Mouse (Mus musculus) MEL (cell line): ENCODE data around the gene Kif6.

Source experiments
- CTCF ChIP-seq, 3 experiments: IDR thresholded peaks in 2 of 3; conservative IDR thresholded peaks in 1 of 3; 2 replicates each; pipeline ENCODE4 v1.5.1; 2011 to 2012; ENCODE audit warnings: low read length in 3 of 3, low read depth in 2 of 3, mild to moderate bottlenecking in 2 of 3, improper control_type of control experiment in 1 of 3, inconsistent platforms in 1 of 3, mixed read lengths in 1 of 3, moderate library complexity in 1 of 3; ENCODE audit not compliant: control insufficient read depth in 1 of 3, insufficient read depth in 1 of 3, poor library complexity in 1 of 3, severe bottlenecking in 1 of 3
- EP300 ChIP-seq, 2 experiments: IDR thresholded peaks; 2 replicates each; pipeline ENCODE4 v1.6.1; 2011; ENCODE audit warnings: improper control_type of control experiment in 2 of 2, low read length in 2 of 2, low read depth in 1 of 2, mild to moderate bottlenecking in 1 of 2
- GATA1 ChIP-seq: IDR thresholded peaks from 2 replicates; pipeline ENCODE4 v1.6.1; 2011; ENCODE audit warnings: low read depth, low read length, improper control_type of control experiment
- KAT2A ChIP-seq: conservative IDR thresholded peaks from 2 replicates; pipeline ENCODE4 v1.6.1; 2012; ENCODE audit warnings: low read depth, low read length, improper control_type of control experiment, inconsistent platforms
- MAFK ChIP-seq: IDR thresholded peaks from 2 replicates; pipeline ENCODE4 v1.6.1; 2011; ENCODE audit warnings: low read depth, mild to moderate bottlenecking, low read length, improper control_type of control experiment, borderline replicate concordance
- MXI1 ChIP-seq: IDR thresholded peaks from 2 replicates; pipeline ENCODE4 v1.6.1; 2011; ENCODE audit warnings: mild to moderate bottlenecking, low read depth, low read length, improper control_type of control experiment
- POLR2A ChIP-seq, 2 experiments: IDR thresholded peaks; 2 replicates each; pipeline ENCODE4 v1.6.1; 2011 to 2012; ENCODE audit warnings: low read length in 2 of 2, mild to moderate bottlenecking in 2 of 2, control low read depth in 1 of 2, improper control_type of control experiment in 1 of 2, low read depth in 1 of 2, moderate library complexity in 1 of 2; ENCODE audit not compliant: control insufficient read depth in 1 of 2, insufficient read depth in 1 of 2, poor library complexity in 1 of 2
- RCOR1 ChIP-seq: IDR thresholded peaks from 2 replicates; pipeline ENCODE4 v1.6.1; 2012; ENCODE audit warnings: low read depth, mild to moderate bottlenecking, inconsistent platforms, low read length, improper control_type of control experiment
- TAL1 ChIP-seq: IDR thresholded peaks from 2 replicates; pipeline ENCODE4 v1.6.1; 2012; ENCODE audit warnings: mild to moderate bottlenecking, inconsistent platforms, low read length, moderate library complexity, mixed read lengths
- TCF12 ChIP-seq: IDR thresholded peaks from 2 replicates; pipeline ENCODE4 v1.6.1; 2014; ENCODE audit warnings: low read depth, mild to moderate bottlenecking, inconsistent platforms, low read length, improper control_type of control experiment, moderate library complexity
- ZMIZ1 ChIP-seq: IDR thresholded peaks from 2 replicates; pipeline ENCODE4 v1.6.1; 2012; ENCODE audit warnings: low read depth, mild to moderate bottlenecking, inconsistent platforms, low read length, improper control_type of control experiment, moderate library complexity

- TF ChIP-seq CTCF (IDR thresholded peaks at IDR 0.05 in 2 of 3, conservative IDR thresholded peaks at IDR 0.05 in 1 of 3; ENCODE audit: control insufficient read depth in 1 of 3, insufficient read depth in 1 of 3, low read depth in 2 of 3, low read length in 3 of 3, poor library complexity in 1 of 3, severe bottlenecking in 1 of 3) = no peak
- no peak for TF ChIP-seq MAFK
- TF ChIP-seq RCOR1 = no peak
- TF ChIP-seq ZMIZ1 = no peak
- no peak for TF ChIP-seq POLR2A (IDR thresholded peaks at IDR 0.05; ENCODE audit: control insufficient read depth in 1 of 2, insufficient read depth in 1 of 2, low read depth in 1 of 2, low read length in 2 of 2, poor library complexity in 1 of 2)
- no peak for TF ChIP-seq TAL1
- TF ChIP-seq GATA1 = no peak
- no peak for TF ChIP-seq EP300 (IDR thresholded peaks at IDR 0.05; ENCODE audit: low read depth in 1 of 2, low read length in 2 of 2)
- no peak for TF ChIP-seq TCF12
- TF ChIP-seq KAT2A = no peak
- no peak for TF ChIP-seq MXI1
These were observed 66.5 kb downstream of the Kif6 start for GRCm38 (mm10) chr17:49681410-49681809.
